Mouse (Mus musculus) c-Kit-negative CD71-positive TER-119-positive erythroid progenitor cells, embryonic 14.5 days (primary cell): ENCODE measurements at regions not wholly inside any gene's neighbourhood (a gene's known extent, or its start where the extent isn't known, plus 50 kb on each side); places are given as distances from the start of the nearest gene placed in this dataset.
"Not testable (repeated sequence)": the region's sequence is repeated elsewhere in the genome, so short reads cannot be mapped to it uniquely, and the experiment has no call there.

ENCODE experiments used
- DNase-seq: peaks from one replicate; pipeline ENCODE4 v3.0.0-alpha.2; 2013; ENCODE audit warnings: low read depth, low spot score

- DNase-seq, result no peak
These were observed 99.3 kb upstream of the Bmp2k start for GRCm38 (mm10) chr5:96898120-96898672.

- no peak for DNase-seq
These were observed 98.8 kb upstream of the Bmp2k start for GRCm38 (mm10) chr5:96898695-96899094.

- DNase-seq, result no peak
These were observed 91.8 kb upstream of the Bmp2k start for GRCm38 (mm10) chr5:96905572-96906271.

- not testable (repeated sequence) for DNase-seq
These were observed 89.1 kb upstream of the Bmp2k start for GRCm38 (mm10) chr5:96908371-96908770.

- no peak for DNase-seq
These were observed 88.3 kb upstream of the Bmp2k start for GRCm38 (mm10) chr5:96909218-96909617.

GRCm38 (mm10) chr5:96911550-96912253 is 85.8 kb upstream of the Bmp2k start:
- DNase-seq, result peak; percentile 65

- no peak for DNase-seq
These were observed 85.2 kb upstream of the Bmp2k start for GRCm38 (mm10) chr5:96912254-96912635.

DNA sequence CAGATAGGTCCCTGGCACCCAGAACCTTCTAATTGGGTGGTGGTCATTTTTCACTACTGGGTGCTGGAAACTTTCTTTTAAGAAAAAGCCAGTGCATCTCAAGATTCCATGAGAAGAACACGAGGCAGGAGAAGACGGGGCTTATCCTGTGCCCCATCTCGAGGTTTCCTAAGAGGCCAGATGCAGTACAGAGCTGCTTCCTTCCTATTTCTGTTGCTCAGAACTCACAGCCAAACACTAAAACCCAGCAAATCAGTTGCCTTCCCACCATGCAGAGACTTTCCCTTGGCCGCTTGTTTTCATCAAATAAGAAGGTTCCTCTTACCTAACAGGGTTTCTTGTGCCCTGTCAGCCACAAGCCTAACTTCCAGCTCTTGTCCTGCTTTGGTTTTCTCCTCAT is 84.7 kb upstream of the Bmp2k start:
- DNase-seq, result no peak

- no peak for DNase-seq
These were observed 83.8 kb upstream of the Bmp2k start for GRCm38 (mm10) chr5:96913711-96914110.

- no peak for DNase-seq
These were observed 82.6 kb upstream of the Bmp2k start for GRCm38 (mm10) chr5:96914696-96915404.

DNA sequence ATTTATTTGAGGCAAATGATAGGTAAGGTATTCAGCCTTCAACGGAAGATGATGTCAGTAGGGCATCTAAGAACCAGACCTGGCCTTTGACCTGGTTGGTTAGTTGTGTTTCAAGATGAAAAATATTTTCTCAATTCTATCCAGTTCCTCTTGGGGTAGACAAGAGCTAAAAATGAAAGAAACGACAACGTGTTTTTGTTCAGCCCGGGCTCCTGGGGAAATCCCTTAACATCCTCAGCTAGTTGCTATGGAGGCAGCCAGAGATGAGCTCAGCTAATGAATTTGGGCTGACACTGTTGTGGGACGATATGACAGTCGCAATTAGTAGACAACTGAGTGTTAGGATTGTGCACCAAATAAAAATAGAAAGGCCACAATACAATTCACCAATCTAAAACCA is 80.6 kb upstream of the Bmp2k start:
- no peak for DNase-seq

DNA sequence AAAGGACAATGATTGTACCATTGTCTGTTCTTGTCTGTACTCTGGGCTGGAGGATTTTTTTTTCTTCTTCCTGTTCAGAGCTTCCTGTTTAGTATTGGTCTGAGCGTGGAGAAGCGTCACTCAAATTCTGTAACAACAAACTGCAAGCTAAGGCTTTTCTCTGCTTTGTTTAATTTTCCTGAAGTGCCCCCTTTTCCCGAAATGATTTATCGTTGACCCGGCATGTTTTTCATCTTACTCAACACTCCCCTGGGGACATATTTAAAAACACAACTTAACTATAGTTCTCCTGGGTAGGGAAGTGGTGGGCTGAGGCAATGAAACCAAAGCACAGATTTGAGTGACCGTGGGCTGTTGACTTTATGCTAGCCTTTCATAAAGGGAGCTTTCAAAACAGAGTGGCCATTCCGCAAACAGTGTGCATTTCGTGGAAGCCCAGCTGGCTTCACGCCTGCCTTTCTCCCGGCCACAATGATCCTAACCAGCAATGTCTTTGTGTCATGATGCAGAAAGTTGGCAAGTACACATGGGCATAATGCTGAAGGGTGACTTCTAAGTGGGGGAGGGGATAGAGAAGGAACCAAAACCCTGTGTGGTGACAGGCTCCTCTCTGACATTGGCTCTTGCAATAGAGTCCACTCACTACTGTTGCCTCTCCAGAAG is 79.8 kb upstream of the Bmp2k start:
- DNase-seq, result no peak

DNA sequence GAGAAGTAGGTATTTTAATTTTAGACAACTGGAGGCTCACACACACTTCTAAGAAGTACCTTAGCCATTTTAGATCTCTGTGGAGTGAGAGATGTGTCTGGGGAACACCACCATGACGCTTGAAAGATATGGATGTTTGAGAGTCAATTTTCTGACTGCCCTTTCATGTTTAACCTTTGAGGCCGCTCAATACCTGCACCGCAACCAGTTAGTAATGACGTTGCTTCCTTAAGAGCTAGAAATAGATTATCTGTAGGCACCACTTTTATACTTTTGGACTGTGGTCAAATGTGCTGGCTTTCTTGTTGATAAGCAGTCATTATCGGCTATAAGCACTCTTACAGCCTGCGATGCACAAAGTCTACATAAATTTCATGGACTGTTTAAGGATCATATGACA is 78.3 kb upstream of the Bmp2k start:
- DNase-seq, result peak; percentile 82

- peak; percentile 86 for DNase-seq
These were observed 76.5 kb upstream of the Bmp2k start for GRCm38 (mm10) chr5:96921037-96921436.

DNA sequence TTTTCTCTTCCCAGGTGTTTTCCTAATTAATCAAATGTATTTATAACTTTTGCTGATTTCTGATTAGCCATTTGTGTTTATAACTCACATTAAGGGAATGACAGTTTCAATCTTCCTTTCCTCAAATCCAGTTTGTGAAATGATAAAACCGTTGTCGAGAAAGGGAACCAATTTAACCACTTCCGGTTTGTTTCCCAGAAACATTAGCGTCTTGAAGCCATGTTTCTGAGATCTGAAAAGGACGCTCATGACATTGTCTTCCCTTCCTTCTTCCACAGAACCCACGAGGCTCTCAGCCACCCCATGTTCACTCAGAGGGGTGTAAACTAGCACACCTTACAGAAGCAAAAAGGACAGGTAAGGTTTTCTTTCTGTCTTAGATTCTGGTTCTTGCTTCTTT is 76.0 kb upstream of the Bmp2k start:
- DNase-seq, result no peak

DNA sequence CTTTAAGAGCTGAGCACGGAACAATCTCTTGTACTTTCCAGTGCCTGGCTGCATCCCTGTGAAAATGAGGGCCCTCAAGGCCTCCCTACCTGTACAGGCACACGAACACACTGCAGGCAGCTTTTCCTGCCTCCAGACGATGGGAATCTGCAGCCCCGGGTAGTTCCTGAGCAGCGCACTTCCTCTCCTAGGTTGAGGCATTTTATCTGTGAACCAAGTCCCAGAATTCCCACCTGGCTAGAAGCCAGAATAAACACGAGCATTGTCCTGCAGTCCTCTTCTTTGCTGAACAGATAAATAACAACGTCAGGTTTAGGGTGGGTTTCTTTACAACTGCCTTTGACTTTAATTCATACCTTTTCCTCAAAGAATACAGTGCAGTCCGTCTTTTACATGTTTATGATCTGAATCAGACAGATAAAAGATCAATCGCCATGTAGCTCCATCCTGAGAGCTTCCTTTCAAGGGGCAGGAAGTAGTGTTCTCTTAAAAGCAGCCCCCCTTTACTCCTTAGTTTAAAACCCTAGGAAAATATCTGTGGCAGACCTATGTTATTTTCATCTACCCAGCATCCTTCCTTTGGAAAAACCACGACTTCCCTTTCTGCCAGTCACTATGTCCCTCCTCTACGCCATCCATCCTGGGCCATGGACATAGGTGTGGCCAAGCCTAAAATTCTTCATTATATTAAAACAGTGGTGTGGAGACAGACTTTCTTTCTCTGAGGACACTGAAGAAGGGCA is 75.3 kb upstream of the Bmp2k start:
- no peak for DNase-seq

DNA sequence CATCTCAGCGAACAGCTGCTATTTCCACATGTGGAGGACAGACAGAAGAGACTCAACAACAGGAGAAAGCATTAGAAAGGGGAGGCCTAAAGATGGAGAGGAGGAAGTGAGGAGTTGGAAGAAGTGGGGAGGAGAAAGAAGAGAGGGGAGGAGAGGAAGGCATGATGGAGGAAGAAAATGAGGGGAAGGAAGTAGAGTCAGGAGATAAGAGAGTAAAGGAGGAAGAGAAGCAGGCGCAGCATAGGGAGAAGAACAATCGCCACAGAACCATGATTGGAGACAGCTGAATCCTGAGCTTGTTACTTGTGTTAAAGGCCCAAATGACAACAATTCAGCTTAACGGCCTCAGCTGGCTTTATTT is 74.8 kb upstream of the Bmp2k start:
- DNase-seq, result no peak

- no peak for DNase-seq
These were observed 74.0 kb upstream of the Bmp2k start for GRCm38 (mm10) chr5:96923526-96923925.

- DNase-seq, result no peak
These were observed 72.6 kb upstream of the Bmp2k start for GRCm38 (mm10) chr5:96924736-96925429.

DNA sequence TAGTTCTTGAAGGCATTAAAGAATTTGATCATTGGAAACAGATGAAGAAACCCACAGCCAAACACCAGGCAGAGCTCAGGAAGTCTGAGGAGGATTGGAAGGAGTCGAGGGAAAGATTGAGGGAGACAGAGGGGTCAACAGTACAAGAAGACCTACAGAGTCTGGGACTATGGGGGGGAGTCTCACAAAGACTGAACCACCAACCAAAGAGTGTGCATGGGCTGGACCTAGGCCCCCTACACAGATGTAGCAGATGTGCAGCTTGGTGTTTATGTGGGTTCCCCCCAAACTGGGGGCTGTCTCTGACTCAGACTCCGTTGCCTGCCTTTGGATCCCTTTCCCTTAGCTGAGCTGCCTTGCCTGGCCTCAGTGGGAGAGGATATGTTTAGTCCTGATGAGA is 71.5 kb upstream of the Bmp2k start:
- no peak for DNase-seq

DNA sequence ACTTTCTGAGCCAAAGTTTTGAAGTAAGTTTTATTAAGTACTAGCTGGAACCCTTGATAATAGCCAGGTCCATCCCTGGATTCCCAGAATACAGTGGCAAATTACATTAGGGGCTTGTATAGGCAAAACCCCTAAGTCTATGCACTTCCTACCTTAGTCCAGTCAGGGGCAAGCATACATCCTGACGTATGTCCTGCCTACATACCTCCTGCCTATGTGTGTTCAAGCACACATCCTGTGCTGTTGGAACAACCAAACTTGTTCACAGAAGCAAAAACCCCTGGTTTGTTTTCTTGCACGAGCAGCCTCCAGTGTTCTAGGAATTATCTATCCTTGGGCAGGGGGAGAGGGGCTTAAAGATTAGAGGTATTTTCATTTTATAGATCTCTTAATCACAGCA is 66.4 kb upstream of the Bmp2k start:
- DNase-seq, result no peak
